Mouse (Mus musculus): ENCODE results near the gene Mocs1.
A peak's percentile ranks its signal among the peaks of the same experiment; 100 is the strongest.

Mocs1 gene

DNA sequence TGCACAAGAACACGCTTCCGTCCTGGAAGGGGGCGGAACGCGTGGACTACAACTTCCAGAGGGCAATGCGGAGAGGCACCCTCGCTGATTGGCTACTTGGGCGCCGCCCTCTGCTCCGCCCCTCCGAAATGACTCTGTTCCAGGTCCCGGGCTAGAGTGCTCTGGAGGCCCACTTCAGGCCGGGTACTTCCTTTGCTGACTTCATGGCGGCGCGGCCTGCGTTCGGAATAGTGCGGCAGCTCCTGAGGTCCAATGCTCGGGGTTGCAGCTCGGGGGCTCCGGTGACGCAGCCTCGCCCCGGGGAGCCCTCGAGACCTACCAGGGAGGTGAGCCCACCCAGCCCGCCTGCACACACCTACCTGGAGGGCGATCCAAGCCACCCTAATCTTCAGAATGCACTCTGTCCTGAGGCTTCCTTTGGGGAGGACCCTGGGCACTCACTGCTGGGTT lies at the start of gene Mocs1:
Gene Mocs1 (plus strand): TSS at position 124 of the 450 bp plus-strand sequence.
- DNase-seq (ENCODE audit: low spot score in 2 of 2), result peak; percentile 91 to 93

- no peak for DNase-seq (ENCODE audit: low spot score in 2 of 2)
Observed at GRCm38 (mm10) chr17:49379645-49380044, 48.5 kb upstream of the Mocs1 start.

- DNase-seq (ENCODE audit: low spot score in 2 of 2), result no peak
Observed at GRCm38 (mm10) chr17:49384217-49384943, 43.8 kb upstream of the Mocs1 start.

DNA sequence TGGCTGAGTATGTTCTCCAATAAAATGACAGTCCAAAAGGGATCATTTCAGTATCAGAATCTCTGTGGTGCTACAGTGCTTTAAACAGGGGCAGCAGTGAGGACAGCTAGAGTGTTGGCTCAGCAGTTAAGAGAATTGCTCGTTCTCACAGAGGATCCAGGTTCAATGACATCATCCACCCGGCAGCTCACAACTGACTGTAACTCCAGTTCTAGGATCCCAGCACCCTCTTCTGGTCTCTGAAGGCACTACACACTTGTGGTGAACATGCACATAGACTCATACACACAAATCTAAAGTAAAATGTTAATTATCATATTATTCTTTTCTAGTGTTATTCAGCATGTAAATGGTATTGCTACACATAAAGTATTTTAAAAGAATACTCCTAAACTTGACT lies 40.4 kb upstream of the Mocs1 start:
- no peak for DNase-seq (ENCODE audit: low spot score in 2 of 2)

GRCm38 (mm10) chr17:49392751-49393150 lies 35.4 kb upstream of the Mocs1 start:
- DNase-seq (ENCODE audit: low spot score in 2 of 2), result no peak

DNA sequence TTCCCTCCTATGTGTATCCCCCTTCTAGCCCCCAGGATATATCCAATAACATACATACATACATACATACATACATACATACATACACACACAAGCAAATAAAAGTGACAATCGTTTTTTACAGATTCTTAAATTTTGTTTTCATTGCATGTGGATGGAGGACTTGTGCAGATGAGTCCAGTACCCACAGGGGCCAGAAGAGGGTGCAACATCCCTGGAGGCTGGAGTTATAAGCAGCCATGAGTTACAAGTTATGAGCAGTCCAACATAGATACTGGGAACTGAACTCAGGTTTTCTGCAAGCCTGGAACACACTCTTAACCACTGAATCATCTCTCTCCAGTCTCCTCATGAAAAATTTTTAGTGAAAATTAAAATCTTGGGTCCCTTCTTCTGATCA lies 33.3 kb upstream of the Mocs1 start:
- no peak for DNase-seq (ENCODE audit: low spot score in 2 of 2)

DNA sequence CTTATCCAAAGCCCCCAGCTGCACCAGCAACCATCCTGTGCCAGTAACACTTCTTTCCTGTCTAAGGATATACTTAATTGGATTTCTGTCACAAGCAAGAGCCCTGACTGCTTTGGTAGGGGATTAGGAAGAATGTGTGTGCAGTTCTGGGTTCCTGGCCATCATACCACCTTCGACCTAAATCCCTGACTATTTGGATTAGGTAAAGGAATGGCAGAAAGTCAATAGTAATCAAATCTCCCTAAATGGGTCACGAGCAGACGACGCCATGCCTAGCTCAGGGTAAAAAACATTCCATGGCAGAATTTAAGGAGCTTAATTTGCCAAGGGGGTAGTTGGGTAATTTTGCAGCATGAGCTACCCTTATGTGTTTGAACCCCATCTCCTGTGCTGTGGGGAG lies 28.6 kb upstream of the Mocs1 start:
- DNase-seq (ENCODE audit: low spot score in 2 of 2), result no peak

DNA sequence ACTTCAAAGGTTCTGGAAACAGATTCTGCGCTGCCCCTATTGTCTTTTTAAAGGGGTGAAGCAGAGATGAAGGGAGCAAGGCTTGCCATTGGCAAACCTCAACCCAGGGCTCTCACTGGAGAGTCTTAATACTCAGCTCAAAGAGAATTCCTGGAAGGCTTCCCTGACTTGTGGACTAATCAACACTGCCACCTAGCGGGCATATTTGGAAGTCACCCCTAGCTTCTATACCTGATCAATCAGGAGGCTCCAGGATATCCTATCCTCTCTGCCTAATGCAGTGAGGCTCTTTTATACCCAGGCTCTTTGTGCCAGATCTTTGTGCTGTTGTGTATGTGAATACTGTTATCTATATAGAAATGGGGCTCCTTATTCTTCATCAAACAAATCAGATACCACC lies 28.0 kb upstream of the Mocs1 start:
- DNase-seq (ENCODE audit: low spot score in 2 of 2), result peak; percentile 64 to 69

GRCm38 (mm10) chr17:49403151-49403550 lies 25.0 kb upstream of the Mocs1 start:
- no peak for DNase-seq (ENCODE audit: low spot score in 2 of 2)

DNA sequence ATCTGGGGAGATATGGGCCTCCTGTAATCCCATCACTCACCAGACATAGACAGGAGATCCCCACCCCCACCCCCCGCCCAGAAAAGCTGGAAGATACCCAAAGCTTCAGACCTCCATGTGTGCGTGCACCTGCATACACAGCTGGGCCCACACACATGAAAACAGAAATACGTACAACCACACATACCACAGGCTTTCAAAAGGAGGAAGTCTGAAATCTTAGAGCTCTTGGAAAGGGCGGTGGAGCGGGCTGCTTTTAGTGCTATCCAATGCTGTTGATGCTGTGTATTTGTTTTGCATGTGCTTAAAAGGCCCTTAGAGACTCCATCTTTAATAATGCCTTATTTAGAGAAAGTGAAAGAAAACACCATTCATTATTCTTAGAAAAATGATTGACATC lies 22.2 kb upstream of the Mocs1 start:
- DNase-seq (ENCODE audit: low spot score in 2 of 2), result no peak

DNA sequence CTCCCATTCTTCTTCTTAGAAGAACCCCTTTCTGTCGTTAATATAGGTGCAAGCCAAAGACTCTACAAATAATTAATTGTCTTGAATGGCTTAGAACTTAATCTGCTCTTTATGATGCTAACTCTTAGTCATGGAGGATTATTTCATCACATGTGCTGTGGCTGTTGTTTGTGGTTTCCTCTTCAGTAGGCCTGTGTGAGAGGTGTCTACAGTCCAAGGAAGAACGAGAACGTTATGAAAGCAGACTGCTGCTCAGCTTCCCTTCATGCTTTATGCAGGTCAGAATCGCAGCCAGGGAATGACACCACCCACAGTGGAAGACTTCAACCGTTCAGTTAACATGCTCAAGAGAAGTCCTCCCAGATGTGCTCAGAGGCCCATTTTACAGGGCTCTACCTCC lies 15.2 kb upstream of the Mocs1 start:
- no peak for DNase-seq (ENCODE audit: low spot score in 2 of 2)

DNA sequence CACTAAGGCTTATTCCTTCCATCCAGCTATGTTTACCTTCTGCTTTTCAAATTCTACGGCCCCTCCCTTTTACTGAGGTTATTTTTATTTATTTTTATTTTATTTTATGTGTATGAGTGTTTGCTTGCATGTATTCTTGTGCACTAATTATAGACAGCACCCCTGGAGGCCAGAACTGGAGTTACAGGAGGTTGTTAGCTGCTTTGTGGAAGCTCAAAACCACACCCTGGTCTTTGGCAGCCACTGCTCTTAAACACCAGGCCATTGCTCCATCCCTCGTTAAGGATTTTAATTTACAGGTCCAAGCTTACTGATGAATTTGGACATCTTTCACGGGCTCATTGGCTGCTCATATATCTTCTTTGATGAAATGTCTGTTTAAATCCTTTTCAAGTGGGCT lies 14.6 kb upstream of the Mocs1 start:
- DNase-seq (ENCODE audit: low spot score in 2 of 2), result no peak

DNA sequence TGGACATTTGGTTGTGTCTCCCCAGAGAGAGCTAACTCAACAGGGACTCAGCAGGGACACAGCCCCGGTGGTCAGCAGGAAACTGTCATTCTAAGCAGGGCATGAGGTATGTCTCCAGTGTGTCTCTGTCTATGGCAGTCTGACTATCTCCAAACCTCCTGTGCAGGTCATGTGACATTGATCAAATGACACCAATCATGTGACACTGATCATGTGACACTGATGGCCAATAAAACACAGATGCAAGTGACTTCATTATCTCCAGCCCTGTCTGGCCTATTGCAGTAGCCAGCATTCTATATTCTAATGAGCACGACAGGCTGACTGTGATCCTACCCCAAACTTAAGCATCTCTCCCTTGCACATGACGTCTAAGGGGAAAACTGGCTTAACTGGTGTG lies 11.9 kb upstream of the Mocs1 start:
- no peak for DNase-seq (ENCODE audit: low spot score in 2 of 2)

DNA sequence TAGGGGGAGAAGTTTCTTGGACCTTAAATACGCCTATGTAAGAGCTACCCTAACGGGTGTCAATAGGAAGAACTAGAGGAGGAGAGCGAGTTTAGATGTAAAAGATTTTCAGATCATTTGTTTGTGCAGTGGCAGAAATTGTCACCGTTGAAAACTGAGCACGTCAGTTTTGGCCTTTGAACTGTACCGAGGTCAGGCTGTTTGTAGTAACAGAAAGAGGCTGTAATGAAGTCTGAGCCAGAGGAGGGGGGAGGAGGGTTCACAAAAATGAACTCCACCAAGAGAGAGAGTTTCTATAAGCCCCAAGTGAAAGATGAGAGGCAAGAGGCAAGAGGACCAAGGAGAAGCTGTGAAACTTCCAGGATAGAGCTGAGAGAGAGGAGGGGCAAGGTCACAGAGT lies 8.3 kb upstream of the Mocs1 start:
- DNase-seq (ENCODE audit: low spot score in 2 of 2), result no peak

DNA sequence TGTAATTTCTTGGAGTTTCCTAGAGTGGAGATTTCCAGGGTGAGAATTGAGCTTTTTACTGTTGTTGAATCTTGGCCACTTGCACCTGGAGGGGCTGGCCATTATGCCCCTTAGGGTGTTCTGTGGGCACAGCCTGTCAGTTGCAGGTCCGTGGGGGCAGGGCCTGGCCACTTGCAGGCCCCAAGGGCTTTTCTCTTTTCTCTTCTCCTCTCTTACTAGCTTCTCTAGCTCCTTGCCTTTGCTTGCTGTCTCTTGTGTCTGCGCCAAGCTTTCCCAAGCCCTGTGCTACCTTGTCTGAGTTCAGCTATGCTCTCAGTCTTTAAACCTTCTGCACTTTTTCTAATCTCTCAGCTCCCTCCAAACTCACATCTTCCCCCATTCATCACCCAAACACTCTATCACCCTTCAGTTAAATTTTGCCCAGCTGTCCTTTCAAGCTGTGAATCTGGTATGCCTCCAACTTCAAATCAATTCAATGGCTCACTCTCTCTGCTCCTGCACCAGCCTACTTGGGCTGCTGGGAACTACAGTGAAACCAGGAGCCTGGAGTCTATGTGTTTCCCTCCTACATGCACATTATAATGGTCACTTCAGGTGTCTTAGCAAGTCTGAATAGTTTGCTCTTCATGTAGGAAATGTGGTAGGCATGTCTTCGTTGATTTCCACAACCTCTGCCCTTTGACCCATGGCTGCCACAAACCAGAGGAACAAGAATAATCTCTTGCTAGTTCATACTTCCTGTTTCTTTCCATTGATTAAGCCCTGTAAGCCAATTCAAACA lies 5.7 kb upstream of the Mocs1 start:
- no peak for DNase-seq (ENCODE audit: low spot score in 2 of 2)

DNA sequence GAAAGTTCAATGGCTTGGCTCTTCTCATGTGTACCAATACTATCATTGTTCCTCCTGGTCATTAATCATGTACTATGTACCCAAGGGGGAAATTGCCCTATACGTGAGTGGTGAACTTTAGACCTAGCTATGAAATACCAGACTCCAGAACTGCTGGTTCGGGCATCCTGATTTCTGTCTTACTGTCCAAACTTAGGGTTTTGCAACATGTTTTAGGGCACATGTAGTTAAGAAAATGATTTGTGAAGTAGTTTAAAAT lies 5.2 kb upstream of the Mocs1 start:
- DNase-seq (ENCODE audit: low spot score in 2 of 2), result no peak

- no peak for DNase-seq (ENCODE audit: low spot score in 2 of 2)
Observed at GRCm38 (mm10) chr17:49423872-49424271, 4.3 kb upstream of the Mocs1 start.

DNA sequence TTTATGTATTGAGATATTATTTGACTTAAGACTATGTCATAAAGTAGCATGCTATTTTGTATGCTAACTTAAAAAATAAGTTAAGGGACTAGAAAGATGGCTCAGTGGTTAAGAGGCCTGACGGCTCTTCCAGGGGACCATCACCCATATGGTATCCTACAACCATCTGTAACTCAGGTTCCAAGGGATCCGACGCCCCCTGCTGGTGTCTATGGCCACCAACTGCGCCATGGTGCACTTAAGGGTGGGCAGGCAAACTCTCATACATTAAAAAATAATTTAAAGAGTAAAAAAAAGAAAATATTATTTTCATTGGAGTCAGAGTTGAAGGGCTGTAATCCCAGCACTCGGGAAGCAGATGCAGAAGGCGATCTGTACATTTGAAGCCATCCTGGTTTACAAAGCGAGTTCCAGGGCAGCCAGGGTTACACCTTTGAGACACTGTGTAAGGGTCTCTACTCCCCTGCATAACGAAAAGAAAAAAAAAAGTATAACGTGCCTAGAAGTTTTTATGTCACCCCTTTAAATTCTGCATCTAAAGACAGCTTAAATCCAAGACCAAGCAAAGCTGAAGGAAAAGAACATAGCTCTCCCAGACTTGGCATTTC lies 427 bp upstream of the Mocs1 start:
- no peak for DNase-seq (ENCODE audit: low spot score in 2 of 2)

DNA sequence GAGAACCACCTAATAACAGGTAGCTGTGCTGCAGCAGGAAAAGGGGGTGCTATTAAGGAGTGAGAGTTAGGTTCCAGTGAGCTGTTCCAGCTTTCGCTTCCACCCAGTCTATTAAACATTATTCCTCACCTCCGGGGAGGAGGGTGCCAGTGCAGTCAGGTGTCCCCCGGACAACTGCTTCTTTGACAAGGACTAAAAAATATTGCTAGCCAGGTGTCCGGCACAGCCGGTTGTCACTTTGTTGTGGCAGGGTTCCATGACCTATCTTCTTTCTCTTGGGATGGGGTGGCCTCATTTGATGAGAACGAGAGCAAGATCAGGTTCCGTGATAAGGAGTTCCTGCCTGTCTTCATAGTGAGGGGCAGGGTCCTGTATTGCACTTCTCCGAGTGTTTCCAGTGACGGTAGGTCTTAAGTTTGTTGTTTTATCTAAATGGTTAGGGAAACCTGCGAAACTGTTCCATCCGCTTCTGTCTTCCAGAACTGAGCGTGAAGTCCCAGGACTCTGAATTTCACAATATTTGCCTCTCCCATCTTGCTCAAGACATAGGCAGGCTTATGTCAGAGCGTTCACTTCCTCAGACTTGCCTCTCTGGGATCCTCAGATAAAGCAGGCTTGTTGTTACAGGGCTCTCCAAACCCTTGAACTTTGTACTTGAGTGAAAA lies 721 bp downstream of the Mocs1 start:
- DNase-seq (ENCODE audit: low spot score in 2 of 2), result no peak

DNA sequence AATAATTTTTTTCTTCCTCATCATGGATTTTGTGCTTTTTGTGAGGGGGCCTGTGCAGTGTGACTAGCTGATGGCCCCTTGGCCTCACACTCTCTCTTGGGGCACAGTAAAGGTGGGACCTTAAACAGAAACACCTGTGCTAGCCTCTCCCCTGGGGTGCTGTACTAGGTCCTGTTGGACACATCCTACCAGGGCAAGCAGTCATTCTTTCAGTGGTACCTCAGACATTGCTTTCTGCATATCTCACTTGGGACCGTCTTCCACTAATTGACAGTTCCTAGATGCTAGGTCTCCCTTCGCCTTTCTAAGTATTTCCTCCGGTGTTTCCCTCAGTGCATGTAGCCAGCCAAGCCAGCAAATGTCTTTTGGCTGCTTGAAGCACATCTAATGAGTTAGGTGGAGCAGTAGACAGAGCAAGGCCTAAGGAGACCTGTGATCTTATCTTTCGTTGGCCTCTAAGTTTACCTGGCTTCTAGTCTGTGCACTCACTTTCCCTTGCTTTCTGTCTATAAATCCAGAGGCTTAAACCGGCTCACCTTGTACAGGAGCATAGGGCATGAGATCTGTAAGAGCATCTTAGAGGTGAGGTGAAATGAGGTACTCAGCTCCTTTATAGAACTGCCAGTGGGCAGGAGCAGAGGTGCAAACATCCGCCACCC lies 1.4 kb downstream of the Mocs1 start:
- DNase-seq (ENCODE audit: low spot score in 2 of 2), result no peak

- no peak for DNase-seq (ENCODE audit: low spot score in 2 of 2)
Observed at GRCm38 (mm10) chr17:49430136-49430535, 2.0 kb downstream of the Mocs1 start.

GRCm38 (mm10) chr17:49431176-49431575 lies 3.0 kb downstream of the Mocs1 start:
- DNase-seq (ENCODE audit: low spot score in 2 of 2), result no peak
